Mouse (Mus musculus) mature B cell (primary cell): ENCODE measurements around the gene Rec114.

ENCODE experiments used
- in situ Hi-C: fragments of 300-500 bp; cut with MboI; formaldehyde crosslinking; loops from 2 replicates; pipeline ENCODE4 v1.14.3; 2019

Rec114 gene

GRCm38 (mm10) chr9:58743702-58744248 lies at the start of gene Rec114:
Rec114 (minus strand) TSS chr9:58743964.
- in situ Hi-C loops: no loop called here

- in situ Hi-C loops: no loop called here
Observed at GRCm38 (mm10) chr9:58789476-58789875, 45.7 kb upstream of the Rec114 start.

GRCm38 (mm10) chr9:58775363-58775762 lies 31.6 kb upstream of the Rec114 start:
- in situ Hi-C loops: no loop called here

DNA sequence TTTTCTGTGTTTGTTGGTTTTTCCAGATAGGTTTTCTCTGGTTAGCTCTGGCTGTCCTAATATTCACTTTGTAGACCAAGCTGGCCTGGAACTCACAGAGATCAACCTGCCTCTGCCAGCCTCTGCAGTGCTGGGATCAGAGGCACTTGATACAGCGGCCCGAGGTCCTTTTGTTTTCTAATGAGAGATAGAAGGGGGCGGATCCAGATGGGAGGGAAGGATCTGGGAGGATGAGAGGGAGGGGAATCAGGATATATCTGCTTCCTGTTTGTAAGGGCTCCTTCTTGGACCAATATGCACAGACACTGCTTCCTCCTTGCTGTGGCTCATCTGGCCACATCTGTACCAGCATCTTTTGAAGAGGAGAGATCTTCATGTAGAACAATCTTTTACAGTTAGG lies 31.0 kb upstream of the Rec114 start:
- in situ Hi-C loops: no loop called here

DNA sequence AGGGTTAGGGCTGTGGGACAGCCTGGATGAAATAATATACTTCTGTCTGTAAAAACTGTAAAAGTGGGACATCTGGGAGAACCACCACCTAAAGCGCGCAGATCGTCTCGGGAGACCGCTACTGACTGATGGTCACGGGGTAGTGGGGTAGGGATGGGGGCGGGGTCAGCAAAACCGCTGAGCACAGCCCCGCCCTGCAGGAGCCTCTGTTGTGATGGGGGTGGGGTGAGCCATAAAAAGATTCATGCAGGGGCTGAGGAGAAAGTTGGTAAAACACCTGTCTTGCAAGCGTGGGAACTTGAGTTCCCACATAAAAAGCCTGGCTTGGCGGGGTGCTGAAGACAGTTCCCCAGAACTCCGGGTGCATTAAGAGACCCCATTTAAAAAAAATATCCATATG lies 26.2 kb upstream of the Rec114 start:
- in situ Hi-C loops: no loop called here

DNA sequence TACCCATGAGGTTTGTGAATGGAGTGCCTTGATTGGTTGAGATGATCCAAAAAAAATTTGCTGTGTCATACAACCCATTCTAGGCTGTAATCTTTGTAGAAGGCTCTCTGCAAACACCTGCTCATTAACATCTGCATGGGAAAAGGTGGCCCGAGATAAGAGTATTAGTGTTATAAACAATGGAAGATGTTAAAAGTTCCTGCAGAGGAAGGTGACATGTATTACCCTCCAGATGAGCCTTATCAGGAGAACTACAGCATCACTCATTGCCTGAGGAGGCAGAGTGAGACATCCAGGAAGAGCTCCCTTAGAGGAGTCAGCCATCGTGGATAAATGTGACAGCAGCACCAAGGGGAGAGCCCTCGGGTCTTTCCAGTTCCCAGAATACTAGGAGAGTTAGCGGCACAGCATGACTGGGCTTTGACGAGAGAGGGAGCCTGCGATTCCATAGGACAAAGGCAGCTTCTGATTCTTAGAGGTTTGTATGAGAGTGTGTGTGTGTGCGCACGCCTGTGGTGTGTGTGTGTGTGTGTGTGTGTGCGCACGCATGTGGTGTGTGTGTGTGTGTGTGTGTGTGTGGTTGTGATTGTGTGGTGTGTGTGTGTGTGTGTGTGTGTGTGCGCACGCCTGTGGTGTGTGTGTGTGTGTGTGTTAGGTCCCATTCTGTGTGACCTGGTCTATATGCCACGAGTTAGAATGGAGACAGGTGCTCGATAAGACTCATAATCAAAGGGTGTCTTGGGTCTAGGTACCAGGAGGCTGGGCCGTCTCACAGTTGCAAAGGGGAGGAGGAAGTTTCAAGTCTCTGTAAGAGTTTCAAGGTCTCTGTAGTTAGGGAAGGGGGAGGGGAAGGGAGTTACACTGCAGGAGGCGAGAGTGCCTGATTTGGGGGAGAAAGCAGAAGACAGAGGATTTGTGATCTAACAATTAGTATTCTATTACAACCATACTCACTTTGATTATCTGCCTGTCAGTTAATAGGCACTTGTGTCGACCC lies 23.5 kb upstream of the Rec114 start:
- in situ Hi-C loops: no loop called here

DNA sequence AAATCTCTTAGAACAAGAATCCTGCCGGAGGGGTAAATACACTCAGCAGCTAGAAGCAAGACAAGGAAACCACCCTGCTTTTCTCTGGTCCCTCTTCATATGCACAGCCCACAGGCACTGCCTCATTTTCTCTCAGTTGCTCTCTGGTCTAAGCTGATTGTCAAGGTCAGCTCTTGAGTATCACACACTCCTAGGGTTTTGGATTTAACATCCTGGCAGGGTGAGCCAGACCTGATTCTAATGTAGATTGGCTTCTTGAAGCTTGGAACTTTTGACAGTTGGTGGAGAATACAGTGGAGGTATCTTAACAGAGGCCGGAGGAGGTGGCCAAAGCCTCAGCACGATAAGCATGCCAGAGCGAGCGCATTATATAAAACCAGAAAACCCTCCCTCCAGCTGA lies 20.6 kb upstream of the Rec114 start:
- in situ Hi-C loops: no loop called here

DNA sequence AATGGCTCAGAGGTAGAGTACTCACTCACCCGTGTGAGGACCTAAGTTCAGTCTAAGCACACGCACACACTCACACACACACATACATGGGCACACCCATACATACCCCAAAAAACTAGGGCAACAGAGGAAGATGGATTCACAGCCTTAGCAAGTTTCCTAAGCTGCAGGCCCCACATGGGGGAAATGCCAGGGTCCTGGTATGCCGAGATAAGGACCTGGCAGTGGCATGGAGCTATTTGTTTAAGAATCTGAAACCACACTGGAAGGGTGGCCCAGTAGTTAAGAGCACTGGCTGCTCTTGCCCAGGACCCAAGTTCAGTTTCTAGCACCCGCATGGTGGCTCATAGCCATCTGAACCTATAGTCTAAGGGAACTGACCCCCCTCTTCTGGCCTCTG lies 19.4 kb upstream of the Rec114 start:
- in situ Hi-C loops: no loop called here

DNA sequence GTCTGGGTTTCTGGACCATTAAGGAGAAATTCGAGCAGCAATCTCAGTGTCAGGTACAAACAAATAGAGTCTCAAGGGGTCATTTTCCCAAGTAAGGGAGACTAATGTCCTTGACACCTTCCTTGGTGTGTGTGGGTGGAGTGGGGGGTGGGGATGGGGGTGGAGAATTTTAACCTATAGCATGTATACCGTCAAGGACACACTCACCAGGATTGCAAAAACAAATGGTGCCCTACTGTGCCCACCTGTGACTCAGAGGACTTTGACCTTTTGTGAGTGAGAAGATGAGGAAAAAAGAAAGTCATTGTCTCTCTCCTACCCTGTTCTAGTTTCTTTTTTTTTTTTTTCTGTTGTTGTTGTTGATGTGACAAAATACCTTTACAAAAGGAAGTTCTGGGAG lies 18.3 kb upstream of the Rec114 start:
- in situ Hi-C loops: no loop called here

DNA sequence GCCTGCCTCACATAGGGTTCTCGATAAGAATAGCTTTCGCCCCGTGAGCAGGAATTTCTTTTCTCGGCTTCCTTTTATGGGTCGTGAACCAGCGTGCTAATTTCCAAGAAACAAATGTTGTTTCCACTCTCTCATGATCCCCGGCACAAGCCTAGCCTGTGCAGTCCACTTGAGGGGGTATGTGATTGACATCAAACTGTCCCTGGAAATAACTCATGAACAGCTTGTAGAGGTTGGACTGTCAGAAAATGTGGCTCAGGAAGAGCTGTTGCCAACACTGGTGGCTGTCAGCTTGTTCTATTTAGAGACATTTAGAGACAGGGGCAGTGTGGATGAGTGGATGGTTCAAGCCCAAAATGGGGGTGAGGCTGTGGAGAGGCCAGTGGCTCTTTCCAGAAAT lies 15.0 kb upstream of the Rec114 start:
- in situ Hi-C loops: no loop called here

GRCm38 (mm10) chr9:58756371-58757132 lies 12.8 kb upstream of the Rec114 start:
- in situ Hi-C loops: no loop called here

GRCm38 (mm10) chr9:58753606-58754005 lies 9.8 kb upstream of the Rec114 start:
- in situ Hi-C loops: no loop called here

- in situ Hi-C loops: no loop called here
Observed at GRCm38 (mm10) chr9:58748142-58748541, 4.4 kb upstream of the Rec114 start.

DNA sequence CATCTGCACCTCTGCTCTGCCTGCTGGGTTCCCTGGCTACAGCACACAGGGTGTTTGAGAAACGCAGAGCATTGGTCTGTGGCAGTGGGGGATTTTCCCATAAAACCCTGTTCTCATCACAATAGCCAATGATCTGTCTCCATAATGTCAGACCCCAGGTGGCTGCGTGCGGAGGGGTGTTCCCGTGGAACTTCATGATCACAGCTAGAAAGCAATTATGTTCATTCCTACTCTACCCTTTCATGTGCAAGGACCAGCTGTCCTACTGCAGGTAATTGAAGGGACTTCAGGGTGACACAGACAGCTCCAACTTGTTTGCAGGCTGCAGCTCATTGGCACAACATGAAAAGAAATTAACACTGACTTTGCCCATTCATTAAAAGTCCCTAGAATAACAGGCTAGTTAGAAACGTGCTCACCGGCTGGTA lies 3.6 kb upstream of the Rec114 start:
- in situ Hi-C loops: no loop called here

DNA sequence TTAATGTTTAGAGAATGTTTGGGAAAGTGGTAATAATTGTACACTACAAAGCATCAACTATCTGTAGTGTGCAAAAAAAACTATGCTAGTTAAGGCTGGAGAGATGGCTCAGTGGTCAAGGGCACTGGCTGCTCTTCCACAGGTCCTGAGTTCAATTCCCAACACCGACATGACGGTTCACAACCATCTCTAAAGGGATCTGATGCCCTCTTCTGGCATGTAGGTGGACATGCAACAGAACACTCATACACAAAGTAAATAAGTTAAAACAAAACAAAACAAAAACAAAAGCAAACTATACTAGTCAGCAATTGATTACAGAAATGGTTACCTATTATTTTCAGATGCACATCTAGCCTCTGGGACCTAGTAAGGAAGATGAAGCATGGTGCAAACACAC lies 1.1 kb downstream of the Rec114 start:
- in situ Hi-C loops: no loop called here

- in situ Hi-C loops: no loop called here
Observed at GRCm38 (mm10) chr9:58741369-58741768, 2.4 kb downstream of the Rec114 start.

- in situ Hi-C loops: no loop called here
Observed at GRCm38 (mm10) chr9:58739791-58740190, 4.0 kb downstream of the Rec114 start.

DNA sequence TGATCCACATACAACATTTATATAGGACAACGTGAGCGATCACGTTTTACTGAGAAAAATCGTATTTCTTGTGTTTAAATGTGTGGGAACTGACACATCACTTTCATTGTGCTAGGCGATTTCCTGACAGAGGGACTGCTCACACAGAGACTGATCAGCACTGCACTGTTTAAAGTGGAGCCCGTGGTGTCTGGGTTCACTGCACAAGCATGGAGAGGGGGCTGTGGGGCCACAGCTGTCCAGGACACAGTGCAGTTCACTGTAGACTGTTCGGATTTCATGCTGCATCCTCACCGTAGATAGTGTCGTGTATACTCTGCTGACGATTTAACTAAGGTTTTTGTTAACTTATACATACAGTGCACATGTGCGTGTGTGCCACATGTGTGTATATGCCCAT lies 20.6 kb downstream of the Rec114 start:
- in situ Hi-C loops: no loop called here

DNA sequence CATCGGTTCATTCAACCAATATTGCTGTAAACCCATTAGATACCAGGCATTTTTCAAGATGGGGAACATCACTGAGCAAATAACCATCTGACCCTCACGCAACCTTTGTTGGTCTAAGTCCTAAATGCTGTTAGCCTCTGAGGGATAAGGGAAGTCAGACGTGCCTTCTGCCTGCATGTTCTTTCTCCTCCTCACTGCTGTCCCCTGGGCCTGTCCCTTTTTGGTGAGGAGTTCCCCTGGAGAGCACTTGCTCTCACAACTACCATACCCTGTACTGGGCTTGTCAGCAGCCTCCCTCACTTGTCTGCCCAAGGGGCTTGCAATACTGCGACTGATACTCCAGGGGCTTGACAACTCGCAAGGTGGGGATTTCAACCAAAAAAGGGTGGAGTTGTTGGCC lies 21.6 kb downstream of the Rec114 start:
- in situ Hi-C loops: no loop called here

- in situ Hi-C loops: no loop called here
Observed at GRCm38 (mm10) chr9:58721021-58721420, 22.7 kb downstream of the Rec114 start.

- in situ Hi-C loops: no loop called here
Observed at GRCm38 (mm10) chr9:58720167-58720566, 23.6 kb downstream of the Rec114 start.

- in situ Hi-C loops: no loop called here
Observed at GRCm38 (mm10) chr9:58719471-58719870, 24.3 kb downstream of the Rec114 start.

DNA sequence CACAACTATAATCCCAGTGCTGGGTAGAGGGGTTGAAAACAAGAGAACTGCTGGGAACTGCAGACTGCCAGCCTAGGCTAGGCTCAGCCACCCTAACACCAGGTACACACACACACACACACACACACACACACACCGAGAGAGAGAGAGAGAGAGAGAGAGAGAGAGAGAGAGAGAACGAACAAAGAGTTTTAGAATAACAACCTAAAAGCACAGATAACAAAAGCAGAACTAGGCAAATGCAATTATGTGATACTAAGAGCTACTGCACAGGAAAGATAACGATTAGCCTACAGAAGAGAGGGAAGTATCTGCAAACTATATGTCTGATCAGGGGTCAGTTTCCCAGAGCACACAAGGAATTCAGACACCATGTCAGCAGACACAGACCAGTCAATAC lies 24.8 kb downstream of the Rec114 start:
- in situ Hi-C loops: no loop called here
